Mouse (Mus musculus): ENCODE results near the gene Zfp770. TPM values are rescaled to one million over a fixed set of nuclear protein-coding genes. Genes with fewer than 3 reads are reported as not detected.

Gene Zfp770
- total and polyA plus RNA-seq, 2 experiments, result 0.55 to 3.9 TPM

- Histone ChIP-seq H3K4me1 (ENCODE audit: control insufficient read depth, insufficient read depth, low read length) (no peaks in the 10 kb centered on the region), H3K27ac (replicated peaks; ENCODE audit: insufficient read depth, low read depth, low read length) (no peak overlapping the region), H3K4me3 (ENCODE audit: insufficient read depth, low read depth, low read length) (no peak overlapping the region), H3K27me3 (ENCODE audit: control insufficient read depth, insufficient read depth, low read length) (no peaks in the 10 kb centered on the region), H3K36me3 (ENCODE audit: control insufficient read depth, insufficient read depth, low read length) (peaks cover 60% of the 10 kb centered on the region), H3K9ac (ENCODE audit: low read depth, low read length) (no peak overlapping the region), H3K79me2 (ENCODE audit: control insufficient read depth, insufficient read depth, low read length) (no peaks in the 10 kb centered on the region)
- 87% methylated on average over 6 of the region's 6 CpGs for WGBS
- TF ChIP-seq POLR2A (IDR thresholded peaks at IDR 0.05; ENCODE audit: extremely low read depth, insufficient read depth, low read length), result no peak
- no peak for DNase-seq (ENCODE audit: extremely low read depth, low read depth, low spot score)
Measured at GRCm38 (mm10) chr2:114153247-114153646, 48.0 kb downstream of the Zfp770 start.

GRCm38 (mm10) chr2:114146864-114147458 is 54.3 kb downstream of the Zfp770 start:
- H3K36me3 ChIP-seq (ENCODE audit: control insufficient read depth, insufficient read depth, low read length), result peaks cover 67% of the 10 kb centered on the region

GRCm38 (mm10) chr2:114145315-114145801 is 55.9 kb downstream of the Zfp770 start:
- H3K4me1 ChIP-seq (ENCODE audit: control insufficient read depth, insufficient read depth, low read length), result no peaks in the 10 kb centered on the region
- H3K79me2 ChIP-seq (ENCODE audit: control insufficient read depth, insufficient read depth, low read length), result no peaks in the 10 kb centered on the region
- WGBS, result 83% methylated on average over 6 of the region's 6 CpGs
- H3K36me3 ChIP-seq (ENCODE audit: control insufficient read depth, insufficient read depth, low read length), result peaks cover 62% of the 10 kb centered on the region
- H3K4me3 ChIP-seq (ENCODE audit: insufficient read depth, low read depth, low read length), result no peak overlapping the region
- TF ChIP-seq POLR2A (IDR thresholded peaks at IDR 0.05; ENCODE audit: extremely low read depth, insufficient read depth, low read length) (no peak), CTCF (IDR thresholded peaks at IDR 0.05; ENCODE audit: low read depth, low read length) (peak; percentile 53)
- H3K27me3 ChIP-seq (ENCODE audit: control insufficient read depth, insufficient read depth, low read length), result no peaks in the 10 kb centered on the region
- H3K9ac ChIP-seq (ENCODE audit: low read depth, low read length), result no peak overlapping the region
- DNase-seq (ENCODE audit: extremely low read depth, low read depth, low spot score), result peak; percentile 58
- H3K27ac ChIP-seq (replicated peaks; ENCODE audit: insufficient read depth, low read depth, low read length), result no peak overlapping the region

More at GRCm38 (mm10) chr2:114146864-114147458, 54.3 kb downstream of the Zfp770 start:
- DNase-seq (ENCODE audit: extremely low read depth, low read depth, low spot score), result no peak
- WGBS, result 88% methylated on average over 15 of the region's 15 CpGs
- Histone ChIP-seq H3K9ac (ENCODE audit: low read depth, low read length) (no peak overlapping the region), H3K27me3 (ENCODE audit: control insufficient read depth, insufficient read depth, low read length) (no peaks in the 10 kb centered on the region), H3K79me2 (ENCODE audit: control insufficient read depth, insufficient read depth, low read length) (no peaks in the 10 kb centered on the region), H3K27ac (replicated peaks; ENCODE audit: insufficient read depth, low read depth, low read length) (no peak overlapping the region), H3K4me3 (ENCODE audit: insufficient read depth, low read depth, low read length) (no peak overlapping the region), H3K4me1 (ENCODE audit: control insufficient read depth, insufficient read depth, low read length) (no peaks in the 10 kb centered on the region)
- TF ChIP-seq CTCF (IDR thresholded peaks at IDR 0.05; ENCODE audit: low read depth, low read length), result no peak
- TF ChIP-seq POLR2A (IDR thresholded peaks at IDR 0.05; ENCODE audit: extremely low read depth, insufficient read depth, low read length), result no peak

GRCm38 (mm10) chr2:114144915-114145314 is 56.4 kb downstream of the Zfp770 start:
- DNase-seq (ENCODE audit: extremely low read depth, low read depth, low spot score), result no peak
- TF ChIP-seq POLR2A (IDR thresholded peaks at IDR 0.05; ENCODE audit: extremely low read depth, insufficient read depth, low read length) (no peak), CTCF (IDR thresholded peaks at IDR 0.05; ENCODE audit: low read depth, low read length) (no peak)
- no peak overlapping the region for H3K4me3 ChIP-seq (ENCODE audit: insufficient read depth, low read depth, low read length)
- H3K79me2 ChIP-seq (ENCODE audit: control insufficient read depth, insufficient read depth, low read length), result no peaks in the 10 kb centered on the region
- H3K36me3 ChIP-seq (ENCODE audit: control insufficient read depth, insufficient read depth, low read length), result peaks cover 61% of the 10 kb centered on the region
- H3K27ac ChIP-seq (replicated peaks; ENCODE audit: insufficient read depth, low read depth, low read length), result no peak overlapping the region
- H3K4me1 ChIP-seq (ENCODE audit: control insufficient read depth, insufficient read depth, low read length), result no peaks in the 10 kb centered on the region
- H3K9ac ChIP-seq (ENCODE audit: low read depth, low read length), result no peak overlapping the region
- no peaks in the 10 kb centered on the region for H3K27me3 ChIP-seq (ENCODE audit: control insufficient read depth, insufficient read depth, low read length)
- WGBS, result 90% methylated on average over 5 of the region's 5 CpGs

GRCm38 (mm10) chr2:114143842-114144241 is 57.4 kb downstream of the Zfp770 start:
- Histone ChIP-seq H3K4me1 (ENCODE audit: control insufficient read depth, insufficient read depth, low read length) (no peaks in the 10 kb centered on the region), H3K36me3 (ENCODE audit: control insufficient read depth, insufficient read depth, low read length) (peaks cover 58% of the 10 kb centered on the region), H3K79me2 (ENCODE audit: control insufficient read depth, insufficient read depth, low read length) (no peaks in the 10 kb centered on the region), H3K27me3 (ENCODE audit: control insufficient read depth, insufficient read depth, low read length) (no peaks in the 10 kb centered on the region), H3K9ac (ENCODE audit: low read depth, low read length) (no peak overlapping the region), H3K27ac (replicated peaks; ENCODE audit: insufficient read depth, low read depth, low read length) (no peak overlapping the region), H3K4me3 (ENCODE audit: insufficient read depth, low read depth, low read length) (no peak overlapping the region)
- TF ChIP-seq POLR2A (IDR thresholded peaks at IDR 0.05; ENCODE audit: extremely low read depth, insufficient read depth, low read length), result no peak
- TF ChIP-seq CTCF (IDR thresholded peaks at IDR 0.05; ENCODE audit: low read depth, low read length), result no peak
- 94% methylated on average over 6 of the region's 6 CpGs for WGBS
- no peak for DNase-seq (ENCODE audit: extremely low read depth, low read depth, low spot score)

Other genes starting within 250 kb of the Zfp770 start
- gene Gjd2, start 187.8 kb downstream of the Zfp770 start, total RNA-seq (2014; rRNA removed), result not detected in 2 replicates
- not detected in 2 replicates for gene Gjd2, start 187.8 kb downstream of the Zfp770 start, polyA plus RNA-seq (2012; rRNA removed)
- gene Actc1, start 147.9 kb downstream of the Zfp770 start, total RNA-seq (2014; rRNA removed), result 0.09 TPM in 1 of 2 replicates, not detected in the other
- gene Actc1, start 147.9 kb downstream of the Zfp770 start, polyA plus RNA-seq (2012; rRNA removed), result 0.09 and 0.25 TPM in 2 replicates
- 11.9 and 13.2 TPM in 2 replicates for gene Aqr, start 14.4 kb downstream of the Zfp770 start, total RNA-seq (2014; rRNA removed)
- gene Aqr, start 14.4 kb downstream of the Zfp770 start, polyA plus RNA-seq (2012; rRNA removed), result 7.6 and 8.5 TPM in 2 replicates

All from liver, adult 2 months (tissue).